Mouse (Mus musculus) CH12.LX (cell line): ENCODE data around the gene Tfpi2. TPM values are rescaled to one million over a fixed set of nuclear protein-coding genes. Genes with fewer than 3 reads are reported as not detected.
A peak's percentile ranks its signal among the peaks of the same experiment; 100 is the strongest.

Experiments
- DNase-seq: peaks from one replicate; pipeline ENCODE4 v3.0.0-alpha.2; 2013; ENCODE audit errors: extremely low read depth
- H3K27ac ChIP-seq: 2 replicates; pipeline ENCODE4 v1.5.1; 2012; ENCODE audit warnings: low read depth, mild to moderate bottlenecking, control low read depth, moderate library complexity; ENCODE audit not compliant: insufficient read depth
- H3K27me3 ChIP-seq: replicated peaks from 2 replicates; pipeline ENCODE3; 2012; ENCODE audit warnings: inconsistent platforms
- H3K36me3 ChIP-seq, 2 experiments: replicated peaks in 1 of 2; 2 replicates each; pipeline versions ENCODE3 to v1.6.1; 2012; ENCODE audit warnings: inconsistent platforms in 1 of 2, low read length in 1 of 2, mild to moderate bottlenecking in 1 of 2, mixed read lengths in 1 of 2, moderate library complexity in 1 of 2; ENCODE audit not compliant: control insufficient read depth in 1 of 2, insufficient read depth in 1 of 2
- H3K4me1 ChIP-seq, 2 experiments: 2 replicates each; pipeline ENCODE4 v1.6.1; 2012; ENCODE audit warnings: inconsistent platforms in 1 of 2, moderate library complexity in 1 of 2; ENCODE audit not compliant: insufficient read depth in 2 of 2, control insufficient read depth in 1 of 2
- H3K4me2 ChIP-seq: 2 replicates; pipeline ENCODE4 v1.6.1; 2012; ENCODE audit warnings: low read depth, mild to moderate bottlenecking, control low read depth; ENCODE audit not compliant: poor library complexity, insufficient read depth, severe bottlenecking
- H3K4me3 ChIP-seq, 3 experiments: fragments of 150-350 bp in 1 of 3; sonication (generic) in 1 of 3; replicated peaks in 1 of 3; 2 replicates each; pipeline versions ENCODE3 to v1.5.1; 2011 to 2012; ENCODE audit warnings: low read depth in 2 of 3, low read length in 2 of 3, mild to moderate bottlenecking in 2 of 3, moderate library complexity in 2 of 3, control low read depth in 1 of 3, improper control_type of control experiment in 1 of 3, inconsistent platforms in 1 of 3, mixed read lengths in 1 of 3; ENCODE audit not compliant: poor library complexity in 1 of 3
- H3K79me2 ChIP-seq: replicated peaks from 2 replicates; pipeline ENCODE4 v1.6.1; 2012; ENCODE audit warnings: mild to moderate bottlenecking, moderate library complexity; ENCODE audit not compliant: control insufficient read depth, poor library complexity, insufficient read depth, severe bottlenecking; ENCODE audit errors: extremely low read depth
- H3K9ac ChIP-seq: 2 replicates; pipeline ENCODE4 v1.6.1; 2012; ENCODE audit warnings: low read depth, mild to moderate bottlenecking, control low read depth, moderate library complexity; ENCODE audit not compliant: insufficient read depth
- H3K9me3 ChIP-seq: replicated peaks from 2 replicates; pipeline ENCODE3; 2012; ENCODE audit warnings: low read length, inconsistent platforms, mixed read lengths
- BHLHE40 ChIP-seq: IDR thresholded peaks from 2 replicates; pipeline ENCODE4 v1.6.1; 2011; ENCODE audit warnings: mild to moderate bottlenecking, low read depth, low read length, improper control_type of control experiment
- CHD1 ChIP-seq: IDR thresholded peaks from 2 replicates; pipeline ENCODE4 v1.6.1; 2012; ENCODE audit warnings: low read depth, low read length, improper control_type of control experiment, inconsistent platforms
- CTCF ChIP-seq, 2 experiments: IDR thresholded peaks in 1 of 2; conservative IDR thresholded peaks in 1 of 2; 2 replicates each; pipeline ENCODE4 v1.5.1; 2011 to 2012; ENCODE audit warnings: low read depth in 2 of 2, low read length in 2 of 2, improper control_type of control experiment in 1 of 2, inconsistent platforms in 1 of 2, mild to moderate bottlenecking in 1 of 2, moderate library complexity in 1 of 2
- E2F4 ChIP-seq: IDR thresholded peaks from 2 replicates; pipeline ENCODE4 v1.6.1; 2011; ENCODE audit warnings: low read depth, low read length, improper control_type of control experiment; ENCODE audit not compliant: insufficient replicate concordance
- ELF1 ChIP-seq: IDR thresholded peaks from 2 replicates; pipeline ENCODE4 v1.6.1; 2014; ENCODE audit warnings: low read depth, mild to moderate bottlenecking, inconsistent platforms, low read length, improper control_type of control experiment
- EP300 ChIP-seq: IDR thresholded peaks from 2 replicates; pipeline ENCODE4 v1.6.1; 2011; ENCODE audit warnings: low read length, improper control_type of control experiment
- GABPA ChIP-seq: IDR thresholded peaks from 2 replicates; pipeline ENCODE4 v1.6.1; 2012; ENCODE audit warnings: low read depth, low read length, improper control_type of control experiment, inconsistent platforms; ENCODE audit not compliant: insufficient replicate concordance
- IRF4 ChIP-seq: IDR thresholded peaks from 2 replicates; pipeline ENCODE4 v1.6.1; 2014; ENCODE audit warnings: low read depth, mild to moderate bottlenecking, inconsistent platforms, low read length, improper control_type of control experiment
- JUN ChIP-seq: IDR thresholded peaks from 2 replicates; pipeline ENCODE4 v1.6.1; 2011; ENCODE audit warnings: low read depth, mild to moderate bottlenecking, low read length, improper control_type of control experiment, moderate library complexity; ENCODE audit not compliant: insufficient read depth
- JUND ChIP-seq: conservative IDR thresholded peaks from 2 replicates; pipeline ENCODE4 v1.6.1; 2011; ENCODE audit warnings: low read depth, low read length, improper control_type of control experiment
- KAT2A ChIP-seq: IDR thresholded peaks from 2 replicates; pipeline ENCODE4 v1.6.1; 2012; ENCODE audit warnings: low read length, improper control_type of control experiment, inconsistent platforms; ENCODE audit not compliant: insufficient replicate concordance
- MAFK ChIP-seq: IDR thresholded peaks from 2 replicates; pipeline ENCODE4 v1.6.1; 2011; ENCODE audit warnings: low read length, improper control_type of control experiment; ENCODE audit not compliant: insufficient replicate concordance
- MAX ChIP-seq: IDR thresholded peaks from 2 replicates; pipeline ENCODE4 v1.6.1; 2011; ENCODE audit warnings: low read length, improper control_type of control experiment
- MAZ ChIP-seq: IDR thresholded peaks from 2 replicates; pipeline ENCODE4 v1.6.1; 2012; ENCODE audit warnings: low read depth, mild to moderate bottlenecking, inconsistent platforms, low read length, improper control_type of control experiment, moderate library complexity
- MEF2A ChIP-seq: IDR thresholded peaks from 2 replicates; pipeline ENCODE4 v1.6.1; 2014; ENCODE audit warnings: low read depth, mild to moderate bottlenecking, inconsistent platforms, low read length, improper control_type of control experiment, borderline replicate concordance
- MXI1 ChIP-seq: IDR thresholded peaks from 2 replicates; pipeline ENCODE4 v1.6.1; 2011; ENCODE audit warnings: mild to moderate bottlenecking, low read depth, low read length, improper control_type of control experiment
- MYC ChIP-seq: IDR thresholded peaks from 2 replicates; pipeline ENCODE4 v1.6.1; 2011; ENCODE audit warnings: low read depth, mild to moderate bottlenecking, improper control_type of control experiment, low read length
- NRF1 ChIP-seq: IDR thresholded peaks from 2 replicates; pipeline ENCODE4 v1.6.1; 2014; ENCODE audit warnings: low read depth, mild to moderate bottlenecking, inconsistent platforms, low read length, improper control_type of control experiment, moderate library complexity
- POLR2A ChIP-seq: IDR thresholded peaks from 2 replicates; pipeline ENCODE4 v1.6.1; 2011; ENCODE audit warnings: low read depth, mild to moderate bottlenecking, improper control_type of control experiment, low read length
- POLR2AphosphoS2 ChIP-seq: IDR thresholded peaks from 2 replicates; pipeline ENCODE4 v1.6.1; 2011; ENCODE audit warnings: low read depth, low read length, improper control_type of control experiment
- RAD21 ChIP-seq: IDR thresholded peaks from 2 replicates; pipeline ENCODE4 v1.6.1; 2011; ENCODE audit warnings: low read depth, mild to moderate bottlenecking, low read length, improper control_type of control experiment, moderate library complexity
- RCOR1 ChIP-seq: conservative IDR thresholded peaks from 2 replicates; pipeline ENCODE4 v1.6.1; 2012; ENCODE audit warnings: low read depth, mild to moderate bottlenecking, inconsistent platforms, low read length, improper control_type of control experiment
- SIN3A ChIP-seq: IDR thresholded peaks from 2 replicates; pipeline ENCODE4 v1.6.1; 2012; ENCODE audit warnings: low read length, improper control_type of control experiment, inconsistent platforms
- SMC3 ChIP-seq: IDR thresholded peaks from 2 replicates; pipeline ENCODE4 v1.6.1; 2011; ENCODE audit warnings: low read depth, low read length, improper control_type of control experiment
- TBP ChIP-seq: conservative IDR thresholded peaks from 2 replicates; pipeline ENCODE4 v1.6.1; 2011; ENCODE audit warnings: low read depth, low read length, improper control_type of control experiment
- TCF12 ChIP-seq: IDR thresholded peaks from 2 replicates; pipeline ENCODE4 v1.6.1; 2014; ENCODE audit warnings: low read depth, mild to moderate bottlenecking, inconsistent platforms, low read length, improper control_type of control experiment
- USF2 ChIP-seq: conservative IDR thresholded peaks from 2 replicates; pipeline ENCODE4 v1.6.1; 2011; ENCODE audit warnings: low read depth, low read length, improper control_type of control experiment
- ZC3H11A ChIP-seq: IDR thresholded peaks from 2 replicates; pipeline ENCODE4 v1.6.1; 2012; ENCODE audit warnings: low read depth, mild to moderate bottlenecking, inconsistent platforms, low read length, improper control_type of control experiment
- ZMIZ1 ChIP-seq: IDR thresholded peaks from 2 replicates; pipeline ENCODE4 v1.6.1; 2012; ENCODE audit warnings: low read depth, mild to moderate bottlenecking, inconsistent platforms, low read length, improper control_type of control experiment
- ZNF384 ChIP-seq: IDR thresholded peaks from 2 replicates; pipeline ENCODE4 v1.6.1; 2012; ENCODE audit warnings: low read depth, low read length, improper control_type of control experiment, inconsistent platforms
- dilution Hi-C: fragments of 300-500 bp; cut with MboI; formaldehyde crosslinking; loops from 2 replicates; pipeline ENCODE4 v1.14.3; 2020; ENCODE audit warnings: low sequenced_read_pairs; ENCODE audit not compliant: extremely low pct_unique_long_range_greater_than_20kb, extremely low pct_ligation_motif_present
- in situ Hi-C: fragments of 300-500 bp; cut with MboI; formaldehyde crosslinking; loops from 3 replicates; pipeline ENCODE4 v1.14.3; 2019; ENCODE audit warnings: low sequenced_read_pairs, low pct_ligation_motif_present, low pct_unique_long_range_greater_than_20kb, mixed read lengths
- polyA plus RNA-seq: library from polyadenylated mRNA; unstranded; fragments of >175 nt; gene quantifications from 2 replicates; pipeline ENCODE4 v1.2.1, GENCODE M21; 2012; ENCODE audit warnings: low read depth; ENCODE audit not compliant: insufficient read length
- total RNA-seq, 2 experiments: library from RNA; depleted of rRNA; stranded (reverse); fragments of 300-350 nt in 1 of 2; fragments of >200 nt in 1 of 2; gene quantifications; 2 replicates each; pipeline ENCODE4 v1.2.3; 2012 to 2014

The Tfpi2 gene
- total RNA-seq (2012; rRNA removed): not detected in 2 replicates
- not detected in 2 replicates for total RNA-seq (2014; rRNA removed)
- polyA plus RNA-seq: not detected in 2 replicates

- dilution Hi-C loops: no loop called here
- Histone ChIP-seq H3K9me3 (no peaks in the 10 kb centered on the region), H3K9ac (no peak within 1 kb of the TSS), H3K27ac (no peak within 1 kb of the TSS), H3K4me3 (no peak within 1 kb of the TSS), H3K79me2 (no peaks in the 10 kb centered on the region), H3K4me1 (peaks cover 0 to 7% of the 10 kb centered on the region in 2 experiments; a peak in 1 of 4 replicates), H3K27me3 (no peaks in the 10 kb centered on the region), H3K36me3 (no peaks in the 10 kb centered on the region), H3K4me2 (no peak within 1 kb of the TSS)
- TF ChIP-seq SMC3 (no peak), NRF1 (no peak), MYC (no peak), EP300 (no peak), MAZ (no peak), MXI1 (no peak), BHLHE40 (no peak), USF2 (no peak), ZMIZ1 (no peak), RCOR1 (no peak), MAFK (no peak), TCF12 (no peak), KAT2A (no peak), POLR2AphosphoS2 (no peak), IRF4 (no peak), POLR2A (no peak), E2F4 (no peak), MAX (no peak), MEF2A (no peak), TBP (no peak)
- DNase-seq: no peak
- in situ Hi-C loops: no loop called here
These were observed at the start of gene Tfpi2 for GRCm38 (mm10) chr6:3988750-3989149. Gene Tfpi2, minus strand, starts transcription at chr6:3988919.

DNA sequence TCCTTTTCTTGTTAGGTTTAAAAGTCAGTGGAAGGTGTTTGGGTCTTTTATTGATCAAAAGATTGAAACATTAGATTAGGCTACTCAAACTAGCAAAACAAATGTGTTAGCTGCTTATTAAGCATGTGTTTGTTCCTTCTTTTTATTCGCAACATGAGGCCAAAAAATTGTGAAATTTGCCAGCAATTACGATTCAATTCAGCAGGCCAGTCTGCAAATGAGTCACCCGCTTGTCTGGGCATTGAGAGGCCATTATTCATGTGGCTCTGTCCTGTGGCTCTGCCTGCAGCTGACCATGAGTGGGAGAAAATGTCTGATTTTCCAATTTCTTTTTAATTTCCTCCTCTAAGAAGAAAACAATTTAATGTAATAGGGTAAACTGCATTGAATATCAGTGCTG lies 42.2 kb upstream of the Tfpi2 start:
- H3K9me3 ChIP-seq: no peaks in the 10 kb centered on the region
- TF ChIP-seq ELF1 (no peak), JUN (no peak), CTCF (conservative IDR thresholded peaks at IDR 0.05 in 1 of 2, IDR thresholded peaks at IDR 0.05 in 1 of 2; ENCODE audit: low read depth in 2 of 2, low read length in 2 of 2) (no peak), E2F4 (no peak), JUND (no peak), CHD1 (no peak), SMC3 (no peak), ZC3H11A (no peak), BHLHE40 (no peak), RAD21 (no peak), IRF4 (no peak), POLR2A (no peak), GABPA (no peak), ZNF384 (no peak), SIN3A (no peak), MEF2A (no peak), TBP (no peak), MAFK (no peak), ZMIZ1 (no peak)
- H3K4me1 ChIP-seq: 0 out of 4 replicates have a peak, but pooled peaks cover 0 to 3% of the 10 kb centered on the region in 2 experiments
- no peak for DNase-seq
- peak overlapping the region; percentile 21; the same call in 1 of the 2 replicates for H3K4me2 ChIP-seq
- H3K27me3 ChIP-seq: no peaks in the 10 kb centered on the region
- no peaks in the 10 kb centered on the region for H3K79me2 ChIP-seq
- H3K27ac ChIP-seq: no peak overlapping the region
- H3K9ac ChIP-seq: no peak overlapping the region
- dilution Hi-C loops (no loop called here), in situ Hi-C loops (no loop called here)
- H3K36me3 ChIP-seq: no peaks in the 10 kb centered on the region
- H3K4me3 ChIP-seq: no peak overlapping the region
